Comparison of ENCODE assay signal across 19 mouse cellular contexts in the genomic region with DNA sequence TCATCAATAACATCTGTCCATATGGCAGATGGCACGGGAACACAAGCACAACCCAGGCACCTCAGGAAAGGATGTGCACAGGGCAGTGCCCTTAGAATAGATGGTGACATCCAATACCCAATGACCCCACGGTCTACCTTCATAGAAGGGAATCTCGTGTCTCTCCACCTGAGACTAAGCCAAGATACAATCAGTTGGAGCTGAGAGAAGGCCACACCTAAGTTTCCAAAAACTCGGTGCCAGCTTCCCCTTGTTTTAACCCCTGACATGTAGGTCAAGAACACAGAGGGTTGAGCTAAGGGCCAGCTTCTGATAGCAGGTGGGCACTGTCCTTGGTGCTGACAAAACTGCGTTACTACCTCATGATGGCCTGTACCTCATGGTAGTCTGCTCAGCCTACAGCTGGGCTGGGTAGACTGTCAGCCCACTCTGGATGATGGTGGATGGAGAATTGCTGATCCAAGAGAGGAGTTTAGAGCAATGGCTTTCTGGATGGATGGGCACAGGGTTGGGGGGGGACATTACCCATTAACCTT.
DNase-seq lines count a peak whose midpoint lies in the region; ATAC-seq and TF ChIP-seq lines count a peak whose summit lies in the region.
"Had no signal": no experiment of that assay in that cellular context is flagged by ENCODE, and none has a peak within 500 bp of the region (broad histone marks: within the 10 kb centered on the region; RNA-seq: fewer than 3 reads in every experiment).

No protein-coding gene starts in this region.

- H3K4me3 ChIP-seq in intestine, embryonic 14.5 days (ENCODE audit: low read depth, low read length), result no peak overlapping the region
- H3K4me3 ChIP-seq in intestine, postnatal 0 days (ENCODE audit: low read depth, low read length), result no peak overlapping the region
- H3K4me3 ChIP-seq in MEL (ENCODE audit: control insufficient read depth in 1 of 2, insufficient read depth in 1 of 2, low read depth in 2 of 2, low read length in 2 of 2), result no peak overlapping the region
- H3K4me3 ChIP-seq in embryonic facial prominence, embryonic 10.5 days, result no peak overlapping the region
- no peak overlapping the region for H3K4me3 ChIP-seq in liver, postnatal 0 days (ENCODE audit: low read depth, low read length)
- H3K4me3 ChIP-seq: erythroblast, embryonic 14.5 days; hindbrain, embryonic 12.5 days; intestine, embryonic 15.5 days; lung, embryonic 15.5 days; stomach, embryonic 15.5 days had no signal

- no peak for TF ChIP-seq CTCF in intestine, postnatal 0 days (IDR thresholded peaks at IDR 0.05; ENCODE audit: low read depth)
- no peak for TF ChIP-seq CTCF in MEL (IDR thresholded peaks at IDR 0.05 in 2 of 3, conservative IDR thresholded peaks at IDR 0.05 in 1 of 3; ENCODE audit: control insufficient read depth in 1 of 3, insufficient read depth in 1 of 3, low read depth in 2 of 3, low read length in 3 of 3, poor library complexity in 1 of 3, severe bottlenecking in 1 of 3)
- no peak for TF ChIP-seq CTCF in liver, postnatal 0 days (IDR thresholded peaks at IDR 0.05; ENCODE audit: low read depth)

- H3K4me1 ChIP-seq in intestine, embryonic 14.5 days (replicated peaks; ENCODE audit: control insufficient read depth, insufficient read depth, low read length), result no peaks in the 10 kb centered on the region
- no peaks in the 10 kb centered on the region for H3K4me1 ChIP-seq in intestine, postnatal 0 days (replicated peaks; ENCODE audit: control insufficient read depth, insufficient read depth, low read length)
- H3K4me1 ChIP-seq in MEL (ENCODE audit: control insufficient read depth in 1 of 2, insufficient read depth in 2 of 2, low read length in 2 of 2), result no peaks in the 10 kb centered on the region
- no peaks in the 10 kb centered on the region for H3K4me1 ChIP-seq in embryonic facial prominence, embryonic 10.5 days
- no peaks in the 10 kb centered on the region for H3K4me1 ChIP-seq in liver, postnatal 0 days (ENCODE audit: insufficient read depth)
- H3K4me1 ChIP-seq: hindbrain, embryonic 12.5 days; intestine, embryonic 15.5 days; lung, embryonic 15.5 days; stomach, embryonic 15.5 days had no signal

- TF ChIP-seq POLR2A in MEL (IDR thresholded peaks at IDR 0.05; ENCODE audit: control insufficient read depth in 1 of 2, insufficient read depth in 1 of 2, low read depth in 1 of 2, low read length in 2 of 2, poor library complexity in 1 of 2), result no peak

- no peaks in the 10 kb centered on the region for H3K9me3 ChIP-seq in intestine, embryonic 14.5 days (ENCODE audit: control insufficient read depth, low read length)
- no peaks in the 10 kb centered on the region for H3K9me3 ChIP-seq in intestine, postnatal 0 days (ENCODE audit: control insufficient read depth)
- no peaks in the 10 kb centered on the region for H3K9me3 ChIP-seq in MEL (replicated peaks; ENCODE audit: insufficient read depth, low read length)
- no peaks in the 10 kb centered on the region for H3K9me3 ChIP-seq in embryonic facial prominence, embryonic 10.5 days
- no peaks in the 10 kb centered on the region for H3K9me3 ChIP-seq in liver, postnatal 0 days (ENCODE audit: low read length)
- H3K9me3 ChIP-seq: hindbrain, embryonic 12.5 days; intestine, embryonic 15.5 days; lung, embryonic 15.5 days; stomach, embryonic 15.5 days had no signal

- DNase-seq in intestine, embryonic 14.5 days (ENCODE audit: low spot score), result peak; percentile 67
- DNase-seq in 416B (ENCODE audit: low read depth), result peak; percentile 2
- DNase-seq in MEL (ENCODE audit: low read depth, low spot score), result peak; percentile 10
- DNase-seq in embryonic facial prominence, embryonic 10.5 days (ENCODE audit: low spot score), result peak; percentile 32
- DNase-seq in liver, postnatal 0 days, result no peak
- DNase-seq in cerebellum, postnatal 10 days, result no peak
- no peak for DNase-seq in urinary bladder, postnatal 4 days (ENCODE audit: low spot score in 2 of 2)
- DNase-seq: adrenal gland, postnatal 25 days; cerebellum, adult 8-10 months; gastrocnemius, postnatal 25 days; midbrain, embryonic 14.5 days; spleen, adult 18-20 months had no signal

- no peak for ATAC-seq in intestine, embryonic 14.5 days (replicated peaks; ENCODE audit: low FRiP score, low TSS enrichment, low read depth)
- ATAC-seq in intestine, postnatal 0 days, result no peak
- no peak for ATAC-seq in liver, postnatal 0 days
- ATAC-seq: intestine, embryonic 15.5 days had no signal

- TF ChIP-seq EP300 in MEL (IDR thresholded peaks at IDR 0.05; ENCODE audit: low read depth in 1 of 2, low read length in 2 of 2), result no peak
- no peak for TF ChIP-seq EP300 in liver, postnatal 0 days (IDR thresholded peaks at IDR 0.05; ENCODE audit: low read depth)

- no peak overlapping the region for H3K9ac ChIP-seq in intestine, embryonic 14.5 days (ENCODE audit: low read length)
- no peak overlapping the region for H3K9ac ChIP-seq in intestine, postnatal 0 days (ENCODE audit: low read depth, low read length)
- no peak overlapping the region for H3K9ac ChIP-seq in MEL (ENCODE audit: control insufficient read depth, low read depth, low read length, poor library complexity, severe bottlenecking)
- H3K9ac ChIP-seq in liver, postnatal 0 days (replicated peaks), result no peak overlapping the region
- H3K9ac ChIP-seq: hindbrain, embryonic 12.5 days; intestine, embryonic 15.5 days; lung, embryonic 15.5 days; stomach, embryonic 15.5 days had no signal

- TF ChIP-seq RAD21 in MEL (IDR thresholded peaks at IDR 0.05; ENCODE audit: low read depth, low read length), result no peak

- WGBS in intestine, embryonic 14.5 days, result 67% methylated on average over 5 of the region's 5 CpGs
- WGBS in intestine, postnatal 0 days, result 67% methylated on average over 5 of the region's 5 CpGs
- 75% methylated on average over 5 of the region's 5 CpGs for WGBS in embryonic facial prominence, embryonic 10.5 days
- 60% methylated on average over 5 of the region's 5 CpGs for WGBS in liver, postnatal 0 days (ENCODE audit: insufficient replicate concordance)

- no peaks in the 10 kb centered on the region for H3K27me3 ChIP-seq in intestine, embryonic 14.5 days (replicated peaks; ENCODE audit: control insufficient read depth, insufficient read depth, low read length)
- no peaks in the 10 kb centered on the region for H3K27me3 ChIP-seq in intestine, postnatal 0 days (replicated peaks; ENCODE audit: control insufficient read depth, insufficient read depth, low read length)
- no peaks in the 10 kb centered on the region for H3K27me3 ChIP-seq in MEL (ENCODE audit: control insufficient read depth in 1 of 2, insufficient read depth in 2 of 2, low read length in 2 of 2)
- no peaks in the 10 kb centered on the region for H3K27me3 ChIP-seq in embryonic facial prominence, embryonic 10.5 days (replicated peaks; ENCODE audit: low read depth, poor library complexity, severe bottlenecking)
- no peaks in the 10 kb centered on the region for H3K27me3 ChIP-seq in liver, postnatal 0 days (ENCODE audit: insufficient read depth, low read length)
- H3K27me3 ChIP-seq: hindbrain, embryonic 12.5 days; intestine, embryonic 15.5 days; lung, embryonic 15.5 days; stomach, embryonic 15.5 days had no signal

- no peaks in the 10 kb centered on the region for H3K36me3 ChIP-seq in intestine, embryonic 14.5 days (ENCODE audit: control insufficient read depth, insufficient read depth, low read length)
- no peaks in the 10 kb centered on the region for H3K36me3 ChIP-seq in intestine, postnatal 0 days (ENCODE audit: control insufficient read depth, insufficient read depth)
- H3K36me3 ChIP-seq in MEL (ENCODE audit: control insufficient read depth in 1 of 2, insufficient read depth in 2 of 2, low read length in 2 of 2), result no peaks in the 10 kb centered on the region
- no peaks in the 10 kb centered on the region for H3K36me3 ChIP-seq in embryonic facial prominence, embryonic 10.5 days (replicated peaks)
- H3K36me3 ChIP-seq in liver, postnatal 0 days (replicated peaks; ENCODE audit: insufficient read depth, low read length), result no peaks in the 10 kb centered on the region
- H3K36me3 ChIP-seq: G1E; hindbrain, embryonic 12.5 days; intestine, embryonic 15.5 days; lung, embryonic 15.5 days; stomach, embryonic 15.5 days had no signal

- no peak overlapping the region for H3K27ac ChIP-seq in intestine, embryonic 14.5 days (ENCODE audit: low read depth)
- H3K27ac ChIP-seq in intestine, postnatal 0 days (ENCODE audit: low read depth, low read length), result no peak overlapping the region
- no peak overlapping the region for H3K27ac ChIP-seq in MEL (ENCODE audit: control insufficient read depth, low read depth, low read length)
- no peak overlapping the region for H3K27ac ChIP-seq in embryonic facial prominence, embryonic 10.5 days (replicated peaks)
- no peak overlapping the region for H3K27ac ChIP-seq in liver, postnatal 0 days (ENCODE audit: low read depth)
- H3K27ac ChIP-seq: hindbrain, embryonic 12.5 days; intestine, embryonic 15.5 days; lung, embryonic 15.5 days; stomach, embryonic 15.5 days had no signal

- H3K4me2 ChIP-seq in intestine, embryonic 14.5 days (ENCODE audit: low read length), result no peak overlapping the region
- H3K4me2 ChIP-seq in intestine, postnatal 0 days (replicated peaks; ENCODE audit: low read depth), result no peak overlapping the region
- H3K4me2 ChIP-seq in liver, postnatal 0 days (ENCODE audit: low read depth, low read length), result no peak overlapping the region
- H3K4me2 ChIP-seq: hindbrain, embryonic 12.5 days; intestine, embryonic 15.5 days; lung, embryonic 15.5 days; stomach, embryonic 15.5 days had no signal

- H3K79me2 ChIP-seq in MEL (ENCODE audit: control insufficient read depth, insufficient read depth, low read length, poor library complexity), result no peaks in the 10 kb centered on the region

TF ChIP-seq in MEL, 35 proteins besides CTCF, POLR2A, EP300 and RAD21:
- TF ChIP-seq MYC (IDR thresholded peaks at IDR 0.05; ENCODE audit: low read depth, low read length), result no peak
- no peak for TF ChIP-seq ZNF384 (IDR thresholded peaks at IDR 0.05; ENCODE audit: low read depth, low read length)
- no peak for TF ChIP-seq ETS1 (IDR thresholded peaks at IDR 0.05; ENCODE audit: low read depth, low read length)
- TF ChIP-seq MAX (IDR thresholded peaks at IDR 0.05; ENCODE audit: low read length), result no peak
- no peak for TF ChIP-seq GABPA (IDR thresholded peaks at IDR 0.05; ENCODE audit: low read depth, low read length)
- TF ChIP-seq MAFK (IDR thresholded peaks at IDR 0.05; ENCODE audit: borderline replicate concordance, low read depth, low read length), result no peak
- TF ChIP-seq ZKSCAN1 (IDR thresholded peaks at IDR 0.05; ENCODE audit: low read depth, low read length), result no peak
- no peak for TF ChIP-seq JUND (IDR thresholded peaks at IDR 0.05; ENCODE audit: low read depth, low read length)
- no peak for TF ChIP-seq ZMIZ1 (IDR thresholded peaks at IDR 0.05; ENCODE audit: low read depth, low read length)
- no peak for TF ChIP-seq E2F4 (IDR thresholded peaks at IDR 0.05; ENCODE audit: borderline replicate concordance, low read depth, low read length)
- no peak for TF ChIP-seq CHD2 (IDR thresholded peaks at IDR 0.05; ENCODE audit: low read length)
- TF ChIP-seq HCFC1 (IDR thresholded peaks at IDR 0.05; ENCODE audit: low read depth, low read length), result no peak
- no peak for TF ChIP-seq CHD1 (IDR thresholded peaks at IDR 0.05; ENCODE audit: low read depth, low read length)
- TF ChIP-seq ZC3H11A (IDR thresholded peaks at IDR 0.05; ENCODE audit: low read depth, low read length), result no peak

Comparison
In these comparisons a context has a peak if more than half of its experiments do, and no peak if none do; other contexts are left out.
1. DNase-seq: peak in intestine, embryonic 14.5 days (single experiment), 416B (single experiment), MEL (single experiment) and embryonic facial prominence, embryonic 10.5 days (single experiment); none in liver, postnatal 0 days (single experiment), cerebellum, postnatal 10 days (0 of 2) and urinary bladder, postnatal 4 days (0 of 2).